Mouse (Mus musculus): ENCODE measurements around the gene Aipl1.
A peak's percentile ranks its signal among the peaks of the same experiment; 100 is the strongest.
"Not testable (repeated sequence)": the region's sequence is repeated elsewhere in the genome, so short reads cannot be mapped to it uniquely, and the experiment has no call there.

The Aipl1 gene

GRCm38 (mm10) chr11:72016518-72017252, 20.6 kb downstream of the Aipl1 start:
- DNase-seq (ENCODE audit: low spot score) = no peak

- no peak for DNase-seq (ENCODE audit: low spot score)
Measured at GRCm38 (mm10) chr11:72014674-72015073, 22.6 kb downstream of the Aipl1 start.

- no peak for DNase-seq (ENCODE audit: low spot score)
Measured at GRCm38 (mm10) chr11:72011955-72012354, 25.4 kb downstream of the Aipl1 start.

- no peak for DNase-seq (ENCODE audit: low spot score)
Measured at GRCm38 (mm10) chr11:72010940-72011722, 26.2 kb downstream of the Aipl1 start.

GRCm38 (mm10) chr11:72010367-72010766, 26.9 kb downstream of the Aipl1 start:
- no peak for DNase-seq (ENCODE audit: low spot score)

- DNase-seq (ENCODE audit: low spot score) = no peak
Measured at GRCm38 (mm10) chr11:72005547-72005946, 31.8 kb downstream of the Aipl1 start.

- DNase-seq (ENCODE audit: low spot score) = no peak
Measured at GRCm38 (mm10) chr11:72003171-72003570, 34.1 kb downstream of the Aipl1 start.

GRCm38 (mm10) chr11:72002138-72002853, 35.0 kb downstream of the Aipl1 start:
- peak; percentile 23 for DNase-seq (ENCODE audit: low spot score)

- no peak for DNase-seq (ENCODE audit: low spot score)
Measured at GRCm38 (mm10) chr11:72000194-72000593, 37.1 kb downstream of the Aipl1 start.

GRCm38 (mm10) chr11:71996805-71997204, 40.5 kb downstream of the Aipl1 start:
- peak; percentile 21 for DNase-seq (ENCODE audit: low spot score)

- peak; percentile 64 for DNase-seq (ENCODE audit: low spot score)
Measured at GRCm38 (mm10) chr11:71995968-71996511, 41.3 kb downstream of the Aipl1 start.

GRCm38 (mm10) chr11:71992438-71992837, 44.9 kb downstream of the Aipl1 start:
- no peak for DNase-seq (ENCODE audit: low spot score)

- DNase-seq (ENCODE audit: low spot score) = peak; percentile 77
Measured at GRCm38 (mm10) chr11:71991541-71991940, 45.8 kb downstream of the Aipl1 start.

- DNase-seq (ENCODE audit: low spot score) = not testable (repeated sequence)
Measured at GRCm38 (mm10) chr11:71989407-71989806, 47.9 kb downstream of the Aipl1 start.

- no peak for DNase-seq (ENCODE audit: low spot score)
Measured at GRCm38 (mm10) chr11:71987159-71988150, 49.9 kb downstream of the Aipl1 start.

- DNase-seq (ENCODE audit: low spot score) = no peak
Measured at GRCm38 (mm10) chr11:71985783-71986182, 51.5 kb downstream of the Aipl1 start.

- no peak for DNase-seq (ENCODE audit: low spot score)
Measured at GRCm38 (mm10) chr11:71985101-71985711, 52.1 kb downstream of the Aipl1 start.

GRCm38 (mm10) chr11:71984093-71984492, 53.2 kb downstream of the Aipl1 start:
- DNase-seq (ENCODE audit: low spot score) = no peak
